Mouse (Mus musculus) adrenal gland, postnatal 4 days (tissue): ENCODE data around the gene Cd200r2. TPM values are rescaled to one million over a fixed set of nuclear protein-coding genes. Genes with fewer than 3 reads are reported as not detected.
"Not testable (repeated sequence)": the region's sequence is repeated elsewhere in the genome, so short reads cannot be mapped to it uniquely, and the experiment has no call there.

Source experiments
- DNase-seq, 2 experiments: peaks; one replicate each; pipeline ENCODE4 v3.0.0; 2021 to 2022; ENCODE audit warnings: low spot score in 2 of 2, mixed read lengths in 2 of 2
- long read RNA-seq, 2 experiments: library from polyadenylated mRNA; stranded (forward); transcript quantifications; one replicate each; pipeline ENCODE4 v2.0.0; 2021
- total RNA-seq, 2 experiments: library from RNA; stranded (reverse); gene quantifications; 2 replicates each; pipeline ENCODE4 v1.2.3; 2021

The Cd200r2 gene
- total RNA-seq = not detected
- long read RNA-seq, experiment 1 = 0 reads
- long read RNA-seq, experiment 2 = 0 reads

DNA sequence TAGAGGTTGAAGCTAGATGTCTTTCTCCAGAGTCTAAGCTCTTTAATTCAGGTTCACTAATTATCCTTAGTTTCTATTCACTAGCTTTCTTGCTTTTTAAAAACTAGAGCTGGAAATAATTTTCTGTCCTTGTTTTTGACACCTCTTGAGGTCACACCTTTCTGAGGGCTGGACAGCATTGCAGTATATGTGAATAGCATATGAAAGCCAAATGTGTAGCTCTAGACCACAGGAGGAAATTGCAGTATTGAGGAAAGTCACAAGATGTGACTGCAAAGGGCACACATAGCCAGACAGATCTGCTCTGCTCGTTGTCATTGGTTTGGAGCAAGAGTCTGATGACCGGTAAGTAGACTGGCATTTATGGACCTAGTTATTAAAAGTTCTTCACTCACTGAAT lies at the start of gene Cd200r2:
TSS of gene Cd200r2 (plus strand) at position 301 of the 400 bp plus-strand sequence.
- DNase-seq = no peak

DNA sequence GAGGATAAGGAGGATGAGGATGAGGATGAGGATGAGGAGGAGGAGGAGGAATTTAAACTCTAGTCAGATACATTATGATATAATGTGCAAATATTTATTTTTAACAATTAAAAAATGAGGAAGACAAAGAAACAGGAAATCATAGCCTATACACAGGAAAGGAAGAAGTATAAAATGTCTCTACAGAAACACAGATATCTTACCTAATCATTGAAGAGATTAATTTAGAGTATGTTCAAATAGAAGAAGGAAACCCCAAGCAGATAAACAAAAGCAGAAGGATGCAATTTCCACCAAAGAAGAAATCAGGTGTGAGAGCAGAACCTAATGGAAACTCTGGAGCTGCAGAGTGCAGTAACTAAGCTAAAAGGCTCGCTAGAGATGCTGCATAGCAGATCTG lies 48.9 kb upstream of the Cd200r2 start:
- DNase-seq = no peak

- DNase-seq = no peak
These were observed 46.4 kb upstream of the Cd200r2 start for GRCm38 (mm10) chr16:44820545-44820944.

DNA sequence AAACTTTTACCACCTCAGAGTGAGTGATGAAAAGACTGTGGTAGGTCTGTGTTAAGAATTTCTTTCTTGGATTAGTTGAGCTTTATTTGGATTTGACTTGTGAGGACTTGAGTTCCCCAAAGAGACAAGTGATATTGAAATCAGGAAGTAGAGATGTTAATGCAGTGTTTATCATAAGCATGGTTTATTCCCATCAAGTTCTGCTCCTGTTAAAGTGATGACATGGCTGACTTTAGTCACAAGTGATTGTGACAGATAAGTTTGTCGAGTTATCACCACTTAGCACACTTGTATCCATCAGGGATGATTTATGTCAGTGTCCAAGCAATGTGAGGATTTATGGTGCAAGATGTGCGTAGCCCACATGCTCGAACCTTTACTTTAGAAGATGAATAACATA lies 34.6 kb upstream of the Cd200r2 start:
- DNase-seq = no peak

- DNase-seq = not testable (repeated sequence)
These were observed 33.7 kb upstream of the Cd200r2 start for GRCm38 (mm10) chr16:44833189-44833588.

- no peak for DNase-seq
These were observed 8.3 kb downstream of the Cd200r2 start for GRCm38 (mm10) chr16:44875178-44875577.

GRCm38 (mm10) chr16:44876625-44877024 lies 9.7 kb downstream of the Cd200r2 start:
- DNase-seq = no peak

- no peak for DNase-seq
These were observed 10.7 kb downstream of the Cd200r2 start for GRCm38 (mm10) chr16:44877595-44877994.

DNA sequence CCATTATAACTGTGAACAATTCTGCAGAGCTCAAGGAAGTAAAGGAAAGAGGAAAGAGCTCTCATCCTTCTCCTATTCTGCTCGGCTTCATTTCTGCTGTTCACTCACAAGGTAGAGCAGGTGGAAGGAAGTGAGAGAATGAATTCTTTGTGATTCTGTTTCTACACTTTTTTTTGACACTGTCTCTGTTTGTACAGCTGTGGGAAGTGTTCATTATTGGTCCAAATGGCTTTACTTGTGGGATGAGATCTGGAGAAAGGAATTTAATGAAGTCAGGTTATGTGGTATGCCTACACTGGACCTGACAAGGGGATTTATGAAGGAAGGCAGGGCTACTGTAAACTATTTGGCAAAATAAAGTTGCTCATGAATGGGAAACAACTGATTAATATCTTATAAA lies 23.9 kb downstream of the Cd200r2 start:
- DNase-seq = no peak

GRCm38 (mm10) chr16:44932016-44932415 lies 65.1 kb downstream of the Cd200r2 start:
- DNase-seq = no peak

DNA sequence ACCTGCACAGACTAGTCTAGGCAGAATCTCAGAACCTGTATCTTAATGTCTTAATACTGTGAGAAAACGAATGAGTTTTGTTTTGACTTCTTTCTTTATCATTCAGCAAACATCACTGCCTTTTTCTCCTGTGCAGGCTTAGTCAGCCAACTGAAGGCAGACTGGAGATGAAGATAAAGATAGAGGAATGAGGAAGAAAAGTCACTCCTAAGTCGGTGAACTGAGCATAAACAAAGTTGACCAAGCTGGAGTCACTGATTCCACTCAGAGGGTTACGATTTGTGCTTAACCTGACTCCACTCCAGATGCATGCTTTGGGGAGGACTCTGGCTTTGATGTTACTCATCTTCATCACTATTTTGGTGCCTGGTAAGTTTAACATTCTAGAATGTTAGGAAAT lies 76.6 kb downstream of the Cd200r2 start, which contains the start of gene Cd200r3:
TSS of gene Cd200r3 (plus strand) at position 211 of the 400 bp plus-strand sequence.
- DNase-seq = no peak

- DNase-seq = no peak
These were observed 84.6 kb downstream of the Cd200r2 start for GRCm38 (mm10) chr16:44951360-44952114.

GRCm38 (mm10) chr16:44962296-44962695 lies 95.4 kb downstream of the Cd200r2 start:
- DNase-seq = no peak

GRCm38 (mm10) chr16:44962777-44963176 lies 95.9 kb downstream of the Cd200r2 start:
- no peak for DNase-seq

DNA sequence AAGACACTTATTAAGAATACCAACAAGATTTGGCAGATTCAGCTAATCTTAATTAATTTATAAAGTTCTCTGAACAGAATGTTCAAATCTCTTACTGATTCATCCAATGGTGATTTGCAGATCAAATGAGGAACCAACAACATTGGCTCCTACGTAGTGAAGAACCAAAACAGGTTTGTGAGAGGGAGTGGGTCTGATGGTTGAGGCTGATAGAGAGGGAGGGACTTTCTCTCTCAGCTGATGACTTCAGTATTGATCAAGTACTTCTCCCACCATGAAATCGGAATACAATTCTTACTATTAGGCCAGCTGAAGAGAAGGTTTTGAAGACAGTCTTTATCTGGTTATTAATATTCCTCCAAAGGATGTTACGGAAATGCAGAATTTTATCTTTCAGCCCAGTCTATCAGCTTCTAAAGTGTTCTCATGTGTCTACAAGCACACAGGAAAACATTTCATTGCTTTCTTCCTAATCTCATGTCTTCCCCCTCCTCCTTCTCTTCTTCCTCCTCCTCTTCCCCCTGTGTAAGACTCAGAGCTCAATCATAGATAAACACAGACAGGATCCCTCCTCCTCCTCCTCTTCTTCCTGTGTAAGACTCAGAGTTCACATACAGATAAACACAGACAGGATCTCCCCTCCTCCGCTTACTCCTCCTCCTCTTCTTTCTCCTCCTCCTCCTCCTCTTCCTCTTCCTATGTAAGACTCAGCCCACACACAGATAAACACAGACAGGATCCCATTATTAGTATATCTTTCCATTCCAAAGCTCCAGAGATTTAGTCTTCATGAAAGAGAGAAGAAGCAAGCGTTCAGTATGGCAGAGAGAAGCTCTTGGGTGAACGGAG lies 97.9 kb downstream of the Cd200r2 start:
- no peak for DNase-seq

DNA sequence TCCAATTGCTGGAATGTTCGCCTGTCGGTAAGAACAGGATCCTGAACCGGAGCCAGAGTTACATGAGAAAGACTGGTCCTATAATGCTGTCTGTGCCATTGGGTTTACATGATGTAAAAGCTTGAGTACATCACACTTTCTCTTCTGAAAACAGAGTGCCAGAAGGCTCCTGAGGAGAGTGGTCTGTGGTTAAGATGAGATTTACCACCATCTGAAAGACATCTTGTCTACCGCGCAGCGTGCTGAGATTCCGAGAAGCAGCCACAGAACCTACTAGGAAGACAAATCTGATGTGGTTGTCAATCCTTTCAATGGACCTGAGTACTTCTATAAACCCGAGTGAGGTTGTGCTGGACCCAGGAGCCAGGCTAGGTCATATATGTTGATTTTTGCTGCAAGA lies 98.5 kb downstream of the Cd200r2 start:
- no peak for DNase-seq

Other genes starting within 250 kb of the Cd200r2 start
- gene Nepro, start 142.8 kb upstream of the Cd200r2 start, total RNA-seq = 10 to 100 TPM; 11.3 to 13.5 TPM
- 10 to 100 TPM; 23.1 to 23.7 TPM for gene Gtpbp8, start 120.7 kb upstream of the Cd200r2 start, total RNA-seq
- gene Cd200r1, start 101.4 kb upstream of the Cd200r2 start, total RNA-seq = under 1 TPM; 0.56 to 0.96 TPM
- gene Cd200r4, start 55.4 kb upstream of the Cd200r2 start, total RNA-seq = not detected
- gene Cd200r3, start 76.6 kb downstream of the Cd200r2 start, total RNA-seq = under 1 TPM; 0.36 to 0.42 TPM
- gene Ccdc80, start 226.3 kb downstream of the Cd200r2 start, total RNA-seq = 10 to 100 TPM; 65.8 to 67.5 TPM